Mouse (Mus musculus) MEL (cell line): ENCODE data around the gene Kcnd3. TPM values are rescaled to one million over a fixed set of nuclear protein-coding genes. Genes with fewer than 3 reads are reported as not detected.

Experiments
- DNase-seq: peaks from one replicate; pipeline ENCODE4 v3.0.0; 2011; ENCODE audit warnings: low read depth, low spot score
- H3K27ac ChIP-seq: 2 replicates; pipeline ENCODE4 v1.5.1; 2012; ENCODE audit warnings: low read depth, mild to moderate bottlenecking, control low read depth, low read length, moderate library complexity; ENCODE audit not compliant: control insufficient read depth
- H3K27me3 ChIP-seq, 2 experiments: fragments of 150-350 bp in 1 of 2; sonication (generic) in 1 of 2; 2 replicates each; pipeline ENCODE4 v1.6.1; 2012; ENCODE audit warnings: low read length in 2 of 2, mild to moderate bottlenecking in 2 of 2, improper control_type of control experiment in 1 of 2, moderate library complexity in 1 of 2; ENCODE audit not compliant: insufficient read depth in 2 of 2, control insufficient read depth in 1 of 2
- H3K36me3 ChIP-seq, 2 experiments: 2 replicates each; pipeline ENCODE4 v1.6.1; 2012 to 2014; ENCODE audit warnings: low read length in 2 of 2, improper control_type of control experiment in 1 of 2, inconsistent platforms in 1 of 2, mild to moderate bottlenecking in 1 of 2; ENCODE audit not compliant: insufficient read depth in 2 of 2, control insufficient read depth in 1 of 2
- H3K4me1 ChIP-seq, 2 experiments: fragments of 150-350 bp in 1 of 2; sonication (generic) in 1 of 2; 2 replicates each; pipeline ENCODE4 v1.6.1; 2012; ENCODE audit warnings: low read length in 2 of 2, improper control_type of control experiment in 1 of 2, mild to moderate bottlenecking in 1 of 2; ENCODE audit not compliant: insufficient read depth in 2 of 2, control insufficient read depth in 1 of 2
- H3K4me3 ChIP-seq, 2 experiments: fragments of 150-350 bp in 1 of 2; sonication (generic) in 1 of 2; 2 replicates each; pipeline ENCODE4 v1.5.1; 2012; ENCODE audit warnings: low read depth in 2 of 2, low read length in 2 of 2, mild to moderate bottlenecking in 2 of 2, moderate library complexity in 2 of 2, control low read depth in 1 of 2, improper control_type of control experiment in 1 of 2; ENCODE audit not compliant: control insufficient read depth in 1 of 2, insufficient read depth in 1 of 2
- H3K79me2 ChIP-seq: 2 replicates; pipeline ENCODE4 v1.6.1; 2012; ENCODE audit warnings: mild to moderate bottlenecking, low read length, moderate library complexity; ENCODE audit not compliant: control insufficient read depth, poor library complexity, insufficient read depth
- H3K9ac ChIP-seq: 2 replicates; pipeline ENCODE4 v1.6.1; 2012; ENCODE audit warnings: low read depth, mild to moderate bottlenecking, control low read depth, low read length, moderate library complexity; ENCODE audit not compliant: control insufficient read depth, poor library complexity, severe bottlenecking
- H3K9me3 ChIP-seq: fragments of 150-350 bp; sonication (generic); replicated peaks from 2 replicates; pipeline ENCODE4 v1.6.1; 2012; ENCODE audit warnings: mild to moderate bottlenecking, low read length, improper control_type of control experiment, moderate library complexity; ENCODE audit not compliant: insufficient read depth
- BHLHE40 ChIP-seq: IDR thresholded peaks from 2 replicates; pipeline ENCODE4 v1.6.1; 2012; ENCODE audit warnings: low read depth, mild to moderate bottlenecking, inconsistent platforms, low read length, improper control_type of control experiment, borderline replicate concordance
- CHD2 ChIP-seq: IDR thresholded peaks from 2 replicates; pipeline ENCODE4 v1.6.1; 2011; ENCODE audit warnings: low read length, improper control_type of control experiment
- CTCF ChIP-seq, 3 experiments: IDR thresholded peaks in 2 of 3; conservative IDR thresholded peaks in 1 of 3; 2 replicates each; pipeline ENCODE4 v1.5.1; 2011 to 2012; ENCODE audit warnings: low read length in 3 of 3, low read depth in 2 of 3, mild to moderate bottlenecking in 2 of 3, improper control_type of control experiment in 1 of 3, inconsistent platforms in 1 of 3, mixed read lengths in 1 of 3, moderate library complexity in 1 of 3; ENCODE audit not compliant: control insufficient read depth in 1 of 3, insufficient read depth in 1 of 3, poor library complexity in 1 of 3, severe bottlenecking in 1 of 3
- E2F4 ChIP-seq: IDR thresholded peaks from 2 replicates; pipeline ENCODE4 v1.6.1; 2011; ENCODE audit warnings: low read depth, low read length, improper control_type of control experiment, borderline replicate concordance
- ELF1 ChIP-seq: IDR thresholded peaks from 2 replicates; pipeline ENCODE4 v1.6.1; 2014; ENCODE audit warnings: low read depth, mild to moderate bottlenecking, inconsistent platforms, low read length, improper control_type of control experiment, moderate library complexity
- EP300 ChIP-seq, 2 experiments: IDR thresholded peaks; 2 replicates each; pipeline ENCODE4 v1.6.1; 2011; ENCODE audit warnings: improper control_type of control experiment in 2 of 2, low read length in 2 of 2, low read depth in 1 of 2, mild to moderate bottlenecking in 1 of 2
- ETS1 ChIP-seq: IDR thresholded peaks from 2 replicates; pipeline ENCODE4 v1.6.1; 2012; ENCODE audit warnings: low read depth, mild to moderate bottlenecking, inconsistent platforms, low read length, improper control_type of control experiment, moderate library complexity
- GABPA ChIP-seq: IDR thresholded peaks from 2 replicates; pipeline ENCODE4 v1.6.1; 2012; ENCODE audit warnings: low read depth, mild to moderate bottlenecking, inconsistent platforms, low read length, improper control_type of control experiment, moderate library complexity
- HCFC1 ChIP-seq: IDR thresholded peaks from 2 replicates; pipeline ENCODE4 v1.6.1; 2012; ENCODE audit warnings: low read depth, mild to moderate bottlenecking, inconsistent platforms, low read length, improper control_type of control experiment, moderate library complexity
- JUND ChIP-seq: IDR thresholded peaks from 2 replicates; pipeline ENCODE4 v1.6.1; 2011; ENCODE audit warnings: low read depth, mild to moderate bottlenecking, improper control_type of control experiment, low read length
- MAZ ChIP-seq: IDR thresholded peaks from 2 replicates; pipeline ENCODE4 v1.6.1; 2012; ENCODE audit warnings: low read depth, mild to moderate bottlenecking, inconsistent platforms, low read length, improper control_type of control experiment
- MEF2A ChIP-seq: IDR thresholded peaks from 2 replicates; pipeline ENCODE4 v1.6.1; 2014; ENCODE audit warnings: low read depth, mild to moderate bottlenecking, inconsistent platforms, low read length, improper control_type of control experiment; ENCODE audit not compliant: poor library complexity, insufficient replicate concordance, severe bottlenecking; ENCODE audit errors: extremely low read depth
- MXI1 ChIP-seq: IDR thresholded peaks from 2 replicates; pipeline ENCODE4 v1.6.1; 2011; ENCODE audit warnings: mild to moderate bottlenecking, low read depth, low read length, improper control_type of control experiment
- MYC ChIP-seq: IDR thresholded peaks from 2 replicates; pipeline ENCODE4 v1.6.1; 2011; ENCODE audit warnings: low read depth, mild to moderate bottlenecking, low read length, improper control_type of control experiment, moderate library complexity
- NELFE ChIP-seq: IDR thresholded peaks from 2 replicates; pipeline ENCODE4 v1.6.1; 2011; ENCODE audit warnings: low read depth, low read length, improper control_type of control experiment
- NRF1 ChIP-seq: IDR thresholded peaks from 2 replicates; pipeline ENCODE4 v1.6.1; 2014; ENCODE audit warnings: low read depth, mild to moderate bottlenecking, inconsistent platforms, low read length, improper control_type of control experiment, moderate library complexity; ENCODE audit not compliant: poor library complexity, insufficient read depth, severe bottlenecking
- POLR2A ChIP-seq, 2 experiments: IDR thresholded peaks; 2 replicates each; pipeline ENCODE4 v1.6.1; 2011 to 2012; ENCODE audit warnings: low read length in 2 of 2, mild to moderate bottlenecking in 2 of 2, control low read depth in 1 of 2, improper control_type of control experiment in 1 of 2, low read depth in 1 of 2, moderate library complexity in 1 of 2; ENCODE audit not compliant: control insufficient read depth in 1 of 2, insufficient read depth in 1 of 2, poor library complexity in 1 of 2
- POLR2AphosphoS2 ChIP-seq: IDR thresholded peaks from 2 replicates; pipeline ENCODE4 v1.6.1; 2011; ENCODE audit warnings: low read length, improper control_type of control experiment
- SIN3A ChIP-seq: IDR thresholded peaks from 2 replicates; pipeline ENCODE4 v1.6.1; 2012; ENCODE audit warnings: low read length, improper control_type of control experiment, inconsistent platforms
- SMC3 ChIP-seq: IDR thresholded peaks from 2 replicates; pipeline ENCODE4 v1.6.1; 2011; ENCODE audit warnings: low read depth, low read length, improper control_type of control experiment
- USF2 ChIP-seq, 2 experiments: IDR thresholded peaks; 2 replicates each; pipeline ENCODE4 v1.6.1; 2011 to 2012; ENCODE audit warnings: improper control_type of control experiment in 2 of 2, low read length in 2 of 2, borderline replicate concordance in 1 of 2, inconsistent platforms in 1 of 2, low read depth in 1 of 2, mild to moderate bottlenecking in 1 of 2; ENCODE audit not compliant: insufficient read depth in 1 of 2
- ZKSCAN1 ChIP-seq: IDR thresholded peaks from 2 replicates; pipeline ENCODE4 v1.6.1; 2012; ENCODE audit warnings: low read depth, mild to moderate bottlenecking, inconsistent platforms, low read length, improper control_type of control experiment, moderate library complexity
- ZMIZ1 ChIP-seq: IDR thresholded peaks from 2 replicates; pipeline ENCODE4 v1.6.1; 2012; ENCODE audit warnings: low read depth, mild to moderate bottlenecking, inconsistent platforms, low read length, improper control_type of control experiment, moderate library complexity
- ZNF384 ChIP-seq: IDR thresholded peaks from 2 replicates; pipeline ENCODE4 v1.6.1; 2012; ENCODE audit warnings: low read depth, mild to moderate bottlenecking, inconsistent platforms, low read length, improper control_type of control experiment
- polyA plus RNA-seq, 2 experiments: library from polyadenylated mRNA; stranded (reverse) in 1 of 2; unstranded in 1 of 2; fragments of >175 nt in 1 of 2; fragments of >200 nt in 1 of 2; gene quantifications; 2 replicates each; pipeline versions ENCODE4 v1.2.1 to v1.2.4; 2012; ENCODE audit warnings: low replicate concordance in 2 of 2, low read depth in 1 of 2; ENCODE audit not compliant: insufficient read length in 2 of 2, insufficient read depth in 1 of 2, missing spikeins in 1 of 2
- total RNA-seq: library from RNA; depleted of rRNA; stranded (reverse); fragments of 300-350 nt; gene quantifications from 2 replicates; pipeline ENCODE4 v1.2.3, GENCODE M21; 2012

The Kcnd3 gene
- total and polyA plus RNA-seq, 3 experiments = 0.01 TPM; not detected in 2

GRCm38 (mm10) chr3:105405516-105405915 is 46.6 kb upstream of the Kcnd3 start:
- no peak for DNase-seq
- Histone ChIP-seq H3K36me3 (no peaks in the 10 kb centered on the region), H3K79me2 (no peaks in the 10 kb centered on the region), H3K9me3 (no peaks in the 10 kb centered on the region), H3K27me3 (no peaks in the 10 kb centered on the region), H3K4me3 (no peak overlapping the region), H3K27ac (no peak overlapping the region), H3K4me1 (no peaks in the 10 kb centered on the region), H3K9ac (no peak overlapping the region)
- TF ChIP-seq HCFC1 (no peak), NRF1 (no peak), ZKSCAN1 (no peak), USF2 (IDR thresholded peaks at IDR 0.05; ENCODE audit: borderline replicate concordance in 1 of 2, insufficient read depth in 1 of 2, low read depth in 1 of 2, low read length in 2 of 2) (no peak), GABPA (no peak), ZNF384 (no peak), EP300 (IDR thresholded peaks at IDR 0.05; ENCODE audit: low read depth in 1 of 2, low read length in 2 of 2) (no peak), CTCF (IDR thresholded peaks at IDR 0.05 in 2 of 3, conservative IDR thresholded peaks at IDR 0.05 in 1 of 3; ENCODE audit: control insufficient read depth in 1 of 3, insufficient read depth in 1 of 3, low read depth in 2 of 3, low read length in 3 of 3, poor library complexity in 1 of 3, severe bottlenecking in 1 of 3) (no peak), POLR2AphosphoS2 (no peak), MEF2A (no peak)

DNA sequence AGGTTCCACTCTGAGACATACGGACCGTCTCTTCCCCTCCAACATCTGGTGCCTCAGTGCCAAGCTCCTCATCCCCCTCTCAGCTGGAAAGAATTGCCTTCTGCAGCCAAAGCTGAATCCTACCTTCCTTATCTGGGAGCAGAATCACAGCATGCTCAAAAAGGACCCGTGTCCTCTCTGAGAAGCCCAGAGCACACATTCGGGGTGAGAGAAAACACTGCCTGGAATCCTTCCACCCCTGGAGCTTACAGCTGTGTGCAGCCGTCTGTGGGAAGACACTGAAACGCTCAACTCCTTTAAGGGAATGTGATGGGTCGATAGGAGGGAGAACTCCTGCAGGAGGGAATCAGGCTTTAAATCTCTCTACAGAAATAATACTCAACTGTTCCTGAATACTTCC is 46.1 kb upstream of the Kcnd3 start:
- Histone ChIP-seq H3K27ac (no peak overlapping the region), H3K27me3 (no peaks in the 10 kb centered on the region), H3K9ac (no peak overlapping the region), H3K36me3 (no peaks in the 10 kb centered on the region), H3K79me2 (no peaks in the 10 kb centered on the region), H3K4me3 (no peak overlapping the region), H3K4me1 (no peaks in the 10 kb centered on the region), H3K9me3 (no peaks in the 10 kb centered on the region)
- no peak for DNase-seq
- no peak for TF ChIP-seq E2F4
- TF ChIP-seq POLR2A (IDR thresholded peaks at IDR 0.05; ENCODE audit: control insufficient read depth in 1 of 2, insufficient read depth in 1 of 2, low read depth in 1 of 2, low read length in 2 of 2, poor library complexity in 1 of 2) = no peak
- no peak for TF ChIP-seq SMC3
- no peak for TF ChIP-seq EP300 (IDR thresholded peaks at IDR 0.05; ENCODE audit: low read depth in 1 of 2, low read length in 2 of 2)
- no peak for TF ChIP-seq ETS1
- TF ChIP-seq MXI1 = no peak
- TF ChIP-seq USF2 (IDR thresholded peaks at IDR 0.05; ENCODE audit: borderline replicate concordance in 1 of 2, insufficient read depth in 1 of 2, low read depth in 1 of 2, low read length in 2 of 2) = no peak
- TF ChIP-seq CTCF (IDR thresholded peaks at IDR 0.05 in 2 of 3, conservative IDR thresholded peaks at IDR 0.05 in 1 of 3; ENCODE audit: control insufficient read depth in 1 of 3, insufficient read depth in 1 of 3, low read depth in 2 of 3, low read length in 3 of 3, poor library complexity in 1 of 3, severe bottlenecking in 1 of 3) = no peak
- no peak for TF ChIP-seq BHLHE40
- no peak for TF ChIP-seq CHD2
- no peak for TF ChIP-seq MYC
- TF ChIP-seq ELF1 = no peak
- no peak for TF ChIP-seq POLR2AphosphoS2
- TF ChIP-seq ZKSCAN1 = no peak
- no peak for TF ChIP-seq NELFE
- no peak for TF ChIP-seq ZMIZ1
- TF ChIP-seq SIN3A = no peak
- no peak for TF ChIP-seq MAZ
- TF ChIP-seq GABPA = no peak
- no peak for TF ChIP-seq JUND
- TF ChIP-seq, all 39 proteins: peak for 0
